In genomic region chr11:7113687-7114086, GRCm38 (mm10) we compare ENCODE assay signal across 12 mouse cellular contexts. TPM values are rescaled to one million over a fixed set of nuclear protein-coding genes. Genes with fewer than 3 reads are reported as not detected.
DNase-seq lines count a peak whose midpoint lies in the region.
"Had no signal": no experiment of that assay in that cellular context is flagged by ENCODE, and none has a peak within 500 bp of the region (broad histone marks: within the 10 kb centered on the region; RNA-seq: fewer than 3 reads in every experiment).

No protein-coding gene starts in this region.

- intact Hi-C loops in left cerebral cortex, postnatal 4 days (cut with DNase I): no loop called here
- intact Hi-C loops in left cerebral cortex, postnatal 14 days (cut with DNase I): no loop called here

- H3K27ac ChIP-seq in heart, embryonic 10.5 days: peak overlapping the region; percentile 49; the same call in 1 of the 2 replicates
- H3K27ac ChIP-seq: embryonic facial prominence, embryonic 13.5 days had no signal

- H3K4me1 ChIP-seq in heart, embryonic 10.5 days: peaks cover 22% of the 10 kb centered on the region

- peak; percentile 61 for DNase-seq in adrenal gland, postnatal 10 days
- no peak for DNase-seq in adrenal gland, adult 2 months
- no peak for DNase-seq in heart, embryonic 10.5 days (ENCODE audit: low spot score)
- DNase-seq in heart, adult 18-20 months: no peak
- peak; percentile 43 for DNase-seq in left cerebral cortex, postnatal 4 days
- no peak for DNase-seq in left cerebral cortex, postnatal 14 days (ENCODE audit: low spot score in 2 of 2)
- DNase-seq in testis, postnatal 10 days (ENCODE audit: low spot score): peak; percentile 52
- DNase-seq in testis, postnatal 14 days (ENCODE audit: low spot score): no peak
- DNase-seq: kidney, adult 2 months; lung, postnatal 4 days; right cerebral cortex, postnatal 25 days had no signal

- H3K36me3 ChIP-seq in heart, embryonic 10.5 days: peaks cover 6% of the 10 kb centered on the region; the same call in 1 of the 2 replicates
- H3K36me3 ChIP-seq: embryonic facial prominence, embryonic 13.5 days had no signal

- no peaks in the 10 kb centered on the region for H3K9me3 ChIP-seq in heart, embryonic 10.5 days
- H3K9me3 ChIP-seq: embryonic facial prominence, embryonic 13.5 days had no signal

- H3K27me3 ChIP-seq in heart, embryonic 10.5 days (ENCODE audit: insufficient read depth, poor library complexity, severe bottlenecking): no peaks in the 10 kb centered on the region
- H3K27me3 ChIP-seq: embryonic facial prominence, embryonic 13.5 days had no signal

- 52% methylated on average over 6 of the region's 6 CpGs for WGBS in heart, embryonic 10.5 days

- no peak overlapping the region for H3K4me3 ChIP-seq in heart, embryonic 10.5 days
- H3K4me3 ChIP-seq: embryonic facial prominence, embryonic 13.5 days had no signal

RNA-seq across cellular contexts. Expression of gene Adcy1, which starts 50.4 kb away (rescaled TPM):
- total RNA-seq in adrenal gland, postnatal 10 days (2021): 1 to 10 TPM; 3.3 to 4.4 TPM
- total RNA-seq in adrenal gland, adult 2 months (2021): 1 to 10 TPM; 2.5 to 3.1 TPM
- 1.0 and 1.1 TPM in 2 replicates for polyA plus RNA-seq in adrenal gland, adult 2 months (2012; rRNA removed)
- 1.9 and 2.0 TPM in 2 replicates for polyA plus RNA-seq in heart, embryonic 10.5 days (2016; fragmentation: Nextera tagmentation; extraction: Ambion mirVana)
- 1 to 10 TPM; 1.3 to 2.0 TPM for total RNA-seq in heart, adult 18-20 months (2021)
- 100 to 1,000 TPM; 328 to 375 TPM for total RNA-seq in left cerebral cortex, postnatal 4 days (2021)
- total RNA-seq in left cerebral cortex, postnatal 14 days (2021): 100 to 1,000 TPM; 319 to 338 TPM

Comparison
In these comparisons a context has a peak if more than half of its experiments do, and no peak if none do; other contexts are left out.
1. DNase-seq: peak in adrenal gland, postnatal 10 days (single experiment), left cerebral cortex, postnatal 4 days (single experiment) and testis, postnatal 10 days (single experiment); none in adrenal gland, adult 2 months (single experiment), heart, embryonic 10.5 days (single experiment), heart, adult 18-20 months (0 of 2), left cerebral cortex, postnatal 14 days (0 of 2) and testis, postnatal 14 days (single experiment).
2. RNA of gene Adcy1, which starts 50.4 kb away (total RNA-seq): 328 to 375 TPM in left cerebral cortex, postnatal 4 days and 319 to 338 TPM in left cerebral cortex, postnatal 14 days; 3.3 to 4.4 TPM in adrenal gland, postnatal 10 days, 2.5 to 3.1 TPM in adrenal gland, adult 2 months and 1.3 to 2.0 TPM in heart, adult 18-20 months; every median in the first group is over 10 times any median in the second.